Mouse (Mus musculus) CH12.LX (cell line): ENCODE measurements around the gene Tmc5.

Source experiments
- CTCF ChIP-seq, 2 experiments: IDR thresholded peaks in 1 of 2; conservative IDR thresholded peaks in 1 of 2; 2 replicates each; pipeline ENCODE4 v1.5.1; 2011 to 2012; ENCODE audit warnings: low read depth in 2 of 2, low read length in 2 of 2, improper control_type of control experiment in 1 of 2, inconsistent platforms in 1 of 2, mild to moderate bottlenecking in 1 of 2, moderate library complexity in 1 of 2
- EP300 ChIP-seq: IDR thresholded peaks from 2 replicates; pipeline ENCODE4 v1.6.1; 2011; ENCODE audit warnings: low read length, improper control_type of control experiment
- IRF4 ChIP-seq: IDR thresholded peaks from 2 replicates; pipeline ENCODE4 v1.6.1; 2014; ENCODE audit warnings: low read depth, mild to moderate bottlenecking, inconsistent platforms, low read length, improper control_type of control experiment
- MEF2A ChIP-seq: IDR thresholded peaks from 2 replicates; pipeline ENCODE4 v1.6.1; 2014; ENCODE audit warnings: low read depth, mild to moderate bottlenecking, inconsistent platforms, low read length, improper control_type of control experiment, borderline replicate concordance
- NELFE ChIP-seq: IDR thresholded peaks from 2 replicates; pipeline ENCODE4 v1.6.1; 2011; ENCODE audit warnings: low read depth, low read length, improper control_type of control experiment
- POLR2A ChIP-seq: IDR thresholded peaks from 2 replicates; pipeline ENCODE4 v1.6.1; 2011; ENCODE audit warnings: low read depth, mild to moderate bottlenecking, improper control_type of control experiment, low read length
- SIN3A ChIP-seq: IDR thresholded peaks from 2 replicates; pipeline ENCODE4 v1.6.1; 2012; ENCODE audit warnings: low read length, improper control_type of control experiment, inconsistent platforms
- TBP ChIP-seq: conservative IDR thresholded peaks from 2 replicates; pipeline ENCODE4 v1.6.1; 2011; ENCODE audit warnings: low read depth, low read length, improper control_type of control experiment
- ZKSCAN1 ChIP-seq: IDR thresholded peaks from 2 replicates; pipeline ENCODE4 v1.6.1; 2012; ENCODE audit warnings: low read depth, inconsistent platforms, low read length, improper control_type of control experiment, borderline replicate concordance
- ZMIZ1 ChIP-seq: IDR thresholded peaks from 2 replicates; pipeline ENCODE4 v1.6.1; 2012; ENCODE audit warnings: low read depth, mild to moderate bottlenecking, inconsistent platforms, low read length, improper control_type of control experiment

- TF ChIP-seq IRF4 (no peak), TBP (no peak), EP300 (no peak), MEF2A (no peak), CTCF (conservative IDR thresholded peaks at IDR 0.05 in 1 of 2, IDR thresholded peaks at IDR 0.05 in 1 of 2; ENCODE audit: low read depth in 2 of 2, low read length in 2 of 2) (no peak), POLR2A (no peak), ZKSCAN1 (no peak), ZMIZ1 (no peak), NELFE (no peak), SIN3A (no peak)
Observed at GRCm38 (mm10) chr7:118584257-118584907, 12.7 kb upstream of the Tmc5 start, which contains the start of gene Tmc7.
